Mouse (Mus musculus) ovary, postnatal 36 days (tissue): ENCODE measurements at regions not wholly inside any gene's neighbourhood (a gene's known extent, or its start where the extent isn't known, plus 50 kb on each side); places are given as distances from the start of the nearest gene placed in this dataset.
"Not testable (repeated sequence)": the region's sequence is repeated elsewhere in the genome, so short reads cannot be mapped to it uniquely, and the experiment has no call there.

Experiments used
- DNase-seq: peaks from one replicate; pipeline ENCODE4 v3.0.0; 2022; ENCODE audit warnings: low spot score, mixed read lengths

DNA sequence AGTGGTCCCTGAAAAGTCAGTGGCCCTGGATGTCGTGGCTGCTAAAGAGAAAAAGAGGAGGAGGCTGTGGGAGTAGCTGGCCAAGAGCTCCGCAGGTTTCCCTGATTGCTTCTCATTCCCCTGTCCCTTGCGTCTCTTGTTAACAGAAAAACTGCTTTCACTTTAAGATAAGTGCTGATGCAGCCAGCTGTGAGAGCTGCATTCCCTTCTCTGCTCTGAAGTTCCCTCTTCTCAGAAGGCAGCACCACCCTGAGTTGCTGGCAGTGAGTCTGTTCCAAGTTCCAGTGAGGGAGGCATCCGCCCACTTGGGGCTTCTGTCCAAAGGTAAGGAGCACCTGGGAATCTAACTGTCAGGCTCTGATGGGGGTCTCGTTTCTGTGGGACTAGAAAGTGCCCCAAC, 63.5 kb downstream of the Olfr693 start:
- peak; percentile 6 for DNase-seq

DNA sequence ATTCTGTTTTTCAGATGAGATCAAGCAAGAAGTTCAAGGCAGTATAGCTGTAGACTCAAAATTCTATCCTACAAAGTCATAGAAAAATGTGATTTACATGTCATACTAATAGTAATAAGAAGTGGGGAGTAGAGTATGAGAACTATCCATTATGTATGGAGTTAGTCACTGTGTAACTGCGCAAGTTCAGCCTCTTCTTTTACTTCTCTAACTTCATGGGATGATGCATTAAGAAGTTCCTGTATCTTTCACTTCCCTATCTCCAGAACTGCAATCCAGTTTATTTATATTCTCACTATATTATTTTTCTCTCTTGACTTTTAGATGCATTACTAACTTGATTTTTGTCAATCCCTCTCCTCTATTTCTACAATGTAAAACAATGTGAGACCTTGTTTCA, 67.7 kb downstream of the Olfr693 start:
- DNase-seq, result no peak

DNA sequence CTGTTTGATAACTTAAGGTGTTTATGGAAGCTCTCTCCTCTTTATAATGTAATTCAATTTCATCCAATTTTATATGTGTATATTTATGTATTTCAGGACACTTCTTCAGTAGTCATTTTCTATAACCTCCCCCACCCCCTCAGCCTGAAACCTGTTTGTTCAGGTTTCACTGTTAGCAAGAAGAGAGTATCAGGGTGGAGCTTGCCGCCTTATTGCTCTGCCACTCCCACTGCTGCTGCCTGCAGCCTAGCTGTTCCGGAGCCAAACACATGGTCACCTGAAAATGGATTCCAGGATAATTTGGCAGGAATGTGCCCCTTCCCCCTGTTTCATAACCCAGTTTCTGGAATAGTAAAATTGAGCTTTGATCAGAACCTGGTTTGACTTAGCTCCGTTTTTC, 100.0 kb downstream of the Olfr693 start:
- DNase-seq, result no peak

DNA sequence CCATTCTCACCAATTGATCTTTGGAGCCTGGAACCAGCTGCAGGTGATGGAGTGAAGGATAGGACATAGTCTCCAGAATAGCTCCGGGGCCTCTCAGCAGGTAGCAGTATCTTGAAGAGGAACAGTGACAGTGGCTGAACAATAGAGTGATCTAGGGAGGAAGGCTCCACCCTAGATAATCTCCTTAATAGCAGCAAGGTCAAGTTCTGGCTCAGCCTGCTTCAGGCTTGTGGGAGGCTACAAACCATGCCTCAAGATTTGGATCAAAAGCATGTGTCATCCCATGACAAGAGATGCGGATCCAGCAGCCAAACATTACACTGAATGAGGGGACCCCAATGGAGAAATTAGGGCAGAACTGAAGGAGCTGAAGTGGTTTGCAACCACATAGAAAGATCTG, 112.1 kb downstream of the Olfr693 start:
- not testable (repeated sequence) for DNase-seq

GRCm38 (mm10) chr7:106550881-106551575, 129.4 kb downstream of the Olfr693 start:
- no peak for DNase-seq

- not testable (repeated sequence) for DNase-seq
These were observed 150.8 kb downstream of the Olfr693 start for GRCm38 (mm10) chr7:106529433-106530102.

- not testable (repeated sequence) for DNase-seq
These were observed 151.4 kb downstream of the Olfr693 start for GRCm38 (mm10) chr7:106529023-106529422.

DNA sequence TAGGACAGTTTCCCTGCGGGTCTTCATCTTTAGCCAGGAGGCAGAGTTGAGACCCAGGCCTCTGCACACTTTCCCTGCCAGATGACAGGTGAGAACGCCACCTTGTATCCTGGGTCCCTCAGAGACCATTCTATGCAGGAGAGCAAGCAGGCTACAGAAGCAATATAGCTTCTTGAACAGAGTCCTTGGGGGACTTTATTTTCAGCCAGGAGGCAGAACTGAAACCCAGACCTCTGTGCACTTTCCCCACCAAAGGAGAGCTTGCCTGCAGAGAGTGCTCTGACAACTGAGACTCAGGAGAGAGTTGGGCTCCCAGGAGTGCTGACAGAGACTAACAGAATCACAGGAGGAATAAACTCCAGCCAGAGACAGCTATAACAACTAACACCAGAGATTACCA, 185.5 kb downstream of the Olfr693 start:
- DNase-seq, result no peak
